Mouse (Mus musculus) midbrain, embryonic 11.5 days (tissue): ENCODE data around the gene Col9a1. TPM values are rescaled to one million over a fixed set of nuclear protein-coding genes. Genes with fewer than 3 reads are reported as not detected.

Experiments used
- ATAC-seq: fragments of 200-750 bp; cut with Nextera tagmentation; 2 replicates; pipeline ENCODE4 v1.8.0; 2017; ENCODE audit warnings: moderate TSS enrichment, moderate library complexity; ENCODE audit not compliant: low FRiP score
- DNase-seq: peaks from one replicate; pipeline ENCODE4 v3.0.0; 2015; ENCODE audit warnings: low spot score; ENCODE audit errors: missing footprints
- H3K27ac ChIP-seq: fragments of 300-500 bp; sonication (generic); 2 replicates; pipeline ENCODE4 v1.5.1; 2014; ENCODE audit warnings: low read depth, low read length
- H3K27me3 ChIP-seq: fragments of 300-500 bp; sonication (generic); 2 replicates; pipeline ENCODE4 v1.6.1; 2014; ENCODE audit warnings: mild to moderate bottlenecking, low read length, moderate library complexity, mixed read lengths; ENCODE audit not compliant: control insufficient read depth, insufficient read depth
- H3K36me3 ChIP-seq: fragments of 300-500 bp; sonication (generic); 2 replicates; pipeline ENCODE4 v1.6.1; 2014; ENCODE audit warnings: mild to moderate bottlenecking, low read length, moderate library complexity, mixed read lengths; ENCODE audit not compliant: control insufficient read depth, insufficient read depth
- H3K4me1 ChIP-seq: fragments of 300-500 bp; sonication (generic); 2 replicates; pipeline ENCODE4 v1.6.1; 2014; ENCODE audit warnings: low read length; ENCODE audit not compliant: control insufficient read depth, insufficient read depth
- H3K4me2 ChIP-seq: fragments of 300-500 bp; sonication (generic); 2 replicates; pipeline ENCODE4 v1.6.1; 2014; ENCODE audit warnings: mild to moderate bottlenecking, moderate library complexity
- H3K4me3 ChIP-seq: fragments of 300-500 bp; sonication (generic); 2 replicates; pipeline ENCODE4 v1.5.1; 2014; ENCODE audit warnings: low read depth, low read length
- H3K9ac ChIP-seq: fragments of 300-500 bp; sonication (generic); 2 replicates; pipeline ENCODE4 v1.6.1; 2014; ENCODE audit warnings: low read length
- H3K9me3 ChIP-seq: fragments of 300-500 bp; sonication (generic); 2 replicates; pipeline ENCODE4 v1.6.1; 2016; ENCODE audit warnings: low read length; ENCODE audit not compliant: control insufficient read depth
- WGBS: fragments of 180-500 bp; shearing (Covaris S2); extraction: QIAGEN DNeasy Blood & Tissue Kit; methylation state at CpG from one replicate; pipeline ENCODE4 v1.1.7; 2014; 5-methylcytosine and 5-hydroxymethylcytosine counted together
- polyA plus RNA-seq: library from polyadenylated mRNA; unstranded; fragments of >200 nt; fragmentation: Nextera tagmentation; extraction: Ambion mirVana; gene quantifications from 2 replicates; pipeline ENCODE4 v1.2.1, GENCODE M21; 2014

Col9a1 gene
- polyA plus RNA-seq, 1 experiment from 2014 or later: 8.6 TPM

GRCm38 (mm10) chr1:24195070-24195840 is 17.8 kb downstream of the Col9a1 start:
- Histone ChIP-seq H3K27ac (no peak overlapping the region), H3K4me1 (no peaks in the 10 kb centered on the region), H3K9ac (no peak overlapping the region), H3K27me3 (no peaks in the 10 kb centered on the region), H3K4me3 (no peak overlapping the region), H3K9me3 (no peaks in the 10 kb centered on the region), H3K36me3 (no peaks in the 10 kb centered on the region), H3K4me2 (no peak overlapping the region)
- DNase-seq (no peak), ATAC-seq (no peak)
- 52% methylated on average over 12 of the region's 12 CpGs for WGBS

- no peak overlapping the region for H3K27ac ChIP-seq
- H3K4me2 ChIP-seq: no peak overlapping the region
- no peak overlapping the region for H3K9ac ChIP-seq
- DNase-seq (no peak), ATAC-seq (no peak)
- 28% methylated on average over 3 of the region's 3 CpGs for WGBS
- H3K27me3 ChIP-seq: no peaks in the 10 kb centered on the region
- no peaks in the 10 kb centered on the region for H3K4me1 ChIP-seq
- H3K9me3 ChIP-seq: no peaks in the 10 kb centered on the region
- no peaks in the 10 kb centered on the region for H3K36me3 ChIP-seq
- no peak overlapping the region for H3K4me3 ChIP-seq
Measured at GRCm38 (mm10) chr1:24195951-24196517, 18.6 kb downstream of the Col9a1 start.

GRCm38 (mm10) chr1:24211621-24212385 is 34.4 kb downstream of the Col9a1 start:
- Histone ChIP-seq H3K4me3 (no peak overlapping the region), H3K27me3 (no peaks in the 10 kb centered on the region), H3K36me3 (no peaks in the 10 kb centered on the region), H3K4me1 (no peaks in the 10 kb centered on the region), H3K9me3 (no peaks in the 10 kb centered on the region), H3K9ac (no peak overlapping the region), H3K4me2 (no peak overlapping the region), H3K27ac (no peak overlapping the region)
- DNase-seq (no peak), ATAC-seq (no peak)
- 72% methylated on average over 9 of the region's 9 CpGs for WGBS

- Histone ChIP-seq H3K4me2 (no peak overlapping the region), H3K27ac (no peak overlapping the region), H3K4me3 (no peak overlapping the region), H3K9me3 (no peaks in the 10 kb centered on the region), H3K9ac (no peak overlapping the region), H3K4me1 (no peaks in the 10 kb centered on the region), H3K27me3 (no peaks in the 10 kb centered on the region), H3K36me3 (no peaks in the 10 kb centered on the region)
- no peak for ATAC-seq
- DNase-seq: no peak
- 32% methylated on average over 6 of the region's 6 CpGs for WGBS
Measured at GRCm38 (mm10) chr1:24219041-24219440, 41.6 kb downstream of the Col9a1 start.

DNA sequence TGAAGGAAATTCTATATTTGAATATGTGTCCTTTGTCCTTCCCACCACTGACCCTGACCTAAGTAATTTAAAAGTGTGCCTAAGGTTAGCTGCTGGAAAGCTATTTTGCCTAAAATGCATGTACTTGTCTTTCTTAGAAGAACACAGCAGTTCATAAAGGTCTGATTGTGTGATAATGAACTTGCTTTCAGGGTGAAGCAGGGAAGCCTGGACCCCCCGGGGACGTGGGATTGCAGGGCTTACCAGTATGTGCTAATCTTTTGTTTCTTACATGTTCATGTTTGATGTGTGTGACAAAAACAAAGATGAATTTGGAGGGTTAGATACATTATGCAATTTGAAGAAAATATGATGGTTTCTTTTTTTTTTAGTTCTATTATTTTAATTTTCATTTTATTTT is 44.8 kb downstream of the Col9a1 start:
- Histone ChIP-seq H3K4me2 (no peak overlapping the region), H3K4me3 (no peak overlapping the region), H3K27me3 (no peaks in the 10 kb centered on the region), H3K27ac (no peak overlapping the region), H3K4me1 (no peaks in the 10 kb centered on the region), H3K9ac (no peak overlapping the region), H3K9me3 (no peaks in the 10 kb centered on the region), H3K36me3 (no peaks in the 10 kb centered on the region)
- DNase-seq: no peak
- WGBS: 87% methylated on average over 2 of the region's 2 CpGs
- ATAC-seq: no peak

- no peaks in the 10 kb centered on the region for H3K36me3 ChIP-seq
- WGBS: 78% methylated on average over 8 of the region's 8 CpGs
- H3K4me1 ChIP-seq: no peaks in the 10 kb centered on the region
- ATAC-seq (no peak), DNase-seq (no peak)
- no peak overlapping the region for H3K9ac ChIP-seq
- H3K9me3 ChIP-seq: no peaks in the 10 kb centered on the region
- H3K4me3 ChIP-seq: no peak overlapping the region
- no peaks in the 10 kb centered on the region for H3K27me3 ChIP-seq
- no peak overlapping the region for H3K4me2 ChIP-seq
- no peak overlapping the region for H3K27ac ChIP-seq
Measured at GRCm38 (mm10) chr1:24222981-24223612, 45.7 kb downstream of the Col9a1 start.

DNA sequence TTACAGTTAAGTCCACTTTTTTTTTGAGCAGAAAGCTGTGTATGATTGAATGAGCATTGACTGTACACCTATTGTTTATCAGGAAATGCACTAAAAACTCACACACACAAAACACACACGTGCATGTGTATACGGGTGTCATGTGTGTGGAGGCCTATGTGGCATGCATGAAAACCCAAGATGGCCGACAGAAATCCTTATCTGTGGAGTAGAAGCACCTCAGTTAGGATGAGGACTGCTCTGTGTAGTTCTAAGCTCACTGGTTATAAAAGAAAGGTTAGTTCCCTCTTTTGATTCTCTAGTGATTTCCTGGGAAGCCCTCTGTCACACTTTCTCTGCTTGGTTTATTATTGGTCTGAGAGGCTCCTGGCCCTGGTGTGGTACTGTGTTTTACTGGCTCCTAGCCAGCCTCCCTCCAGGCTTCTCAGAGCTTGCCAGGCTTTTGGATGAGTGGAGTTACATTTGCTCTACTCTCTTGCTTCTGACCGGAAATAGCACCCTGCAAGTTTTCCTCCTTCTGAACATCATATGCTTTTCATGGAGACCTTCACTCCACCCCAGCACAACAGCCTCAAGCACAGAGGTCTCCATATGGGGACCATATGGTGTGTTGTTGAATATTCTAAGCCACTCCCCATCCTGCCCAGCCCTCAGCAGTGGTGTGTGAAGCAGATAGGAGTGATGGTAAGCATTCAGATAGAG is 48.6 kb downstream of the Col9a1 start:
- no peak for DNase-seq
- 84% methylated on average over 4 of the region's 4 CpGs for WGBS
- no peak overlapping the region for H3K9ac ChIP-seq

GRCm38 (mm10) chr1:24226941-24227711 is 49.7 kb downstream of the Col9a1 start:
- Histone ChIP-seq H3K36me3 (no peaks in the 10 kb centered on the region), H3K4me3 (no peak overlapping the region), H3K9ac (no peak overlapping the region), H3K9me3 (no peaks in the 10 kb centered on the region), H3K4me2 (no peak overlapping the region), H3K4me1 (peaks cover 4% of the 10 kb centered on the region; the same call in 1 of the 2 replicates), H3K27ac (no peak overlapping the region), H3K27me3 (no peaks in the 10 kb centered on the region)
- DNase-seq (no peak), ATAC-seq (no peak)
- WGBS: 86% methylated on average over 6 of the region's 6 CpGs

More for the DNA sequence above, 48.6 kb downstream of the Col9a1 start:
- Histone ChIP-seq H3K27me3 (no peaks in the 10 kb centered on the region), H3K4me2 (no peak overlapping the region), H3K4me3 (no peak overlapping the region), H3K36me3 (no peaks in the 10 kb centered on the region), H3K4me1 (no peaks in the 10 kb centered on the region), H3K9me3 (no peaks in the 10 kb centered on the region), H3K27ac (no peak overlapping the region)
- no peak for ATAC-seq
